Mouse (Mus musculus) kidney, postnatal 36 days (tissue): ENCODE measurements around the gene Mep1a.
A peak's percentile ranks its signal among the peaks of the same experiment; 100 is the strongest.

Experiments
- DNase-seq, 2 experiments: peaks; one replicate each; pipeline ENCODE4 v3.0.0; 2021 to 2022; ENCODE audit warnings: mixed read lengths in 2 of 2

Gene Mep1a

DNA sequence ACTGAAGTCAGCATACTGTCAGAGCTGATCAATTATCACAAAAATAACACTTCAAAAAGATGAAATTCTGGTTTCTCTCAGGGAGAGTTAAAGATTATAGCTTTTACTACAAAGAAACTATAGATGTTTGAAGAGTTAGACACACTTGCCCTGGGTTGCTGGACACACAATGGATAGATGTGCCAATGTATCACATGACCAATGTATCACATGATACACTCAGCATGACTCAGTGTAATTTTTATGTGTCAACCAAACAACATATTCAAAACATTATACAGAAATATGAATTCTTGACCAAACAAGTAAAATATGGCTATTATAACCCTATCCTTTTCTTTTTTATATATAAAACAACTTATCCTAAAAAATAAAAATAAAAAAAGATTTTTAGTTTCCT is 25.0 kb downstream of the Mep1a start:
- no peak for DNase-seq

DNA sequence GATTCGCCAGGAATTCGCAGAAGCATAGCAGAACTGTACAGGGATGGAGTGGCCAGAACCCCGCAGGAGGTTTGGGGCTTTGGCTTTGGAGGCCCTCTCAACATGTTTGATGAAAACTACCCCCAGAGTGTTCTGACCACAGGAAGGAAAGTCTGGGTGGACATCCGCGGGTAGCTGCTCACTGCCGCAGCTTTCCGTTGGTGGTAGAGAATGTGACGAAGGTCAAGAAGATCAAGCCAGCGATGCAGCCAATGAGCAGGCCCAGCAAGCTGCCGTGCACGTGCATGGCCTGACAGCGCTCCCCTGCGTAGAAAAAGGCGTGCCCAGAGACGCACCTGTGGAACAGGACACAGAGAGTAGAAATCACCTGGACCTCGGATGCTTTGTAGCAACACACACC is 27.8 kb downstream of the Mep1a start:
- no peak for DNase-seq

DNA sequence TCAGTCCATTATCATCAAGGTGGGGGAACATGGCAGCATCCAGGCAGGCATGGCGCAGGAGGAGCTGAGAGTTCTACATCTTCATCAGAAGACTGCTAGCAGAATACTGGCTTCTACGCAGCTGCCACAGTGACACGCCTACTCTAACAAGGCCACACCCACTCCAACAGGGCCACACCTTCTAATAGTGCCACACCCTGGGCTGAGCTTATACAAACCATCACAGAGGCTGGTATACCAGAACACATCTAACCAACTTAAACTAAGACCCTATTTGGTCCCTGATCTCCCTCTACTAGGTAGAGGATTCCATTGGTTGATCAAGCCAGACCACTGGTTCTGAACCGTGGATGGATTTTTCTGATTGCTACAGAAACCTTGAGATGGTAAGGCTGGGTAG is 30.1 kb downstream of the Mep1a start:
- no peak for DNase-seq

DNA sequence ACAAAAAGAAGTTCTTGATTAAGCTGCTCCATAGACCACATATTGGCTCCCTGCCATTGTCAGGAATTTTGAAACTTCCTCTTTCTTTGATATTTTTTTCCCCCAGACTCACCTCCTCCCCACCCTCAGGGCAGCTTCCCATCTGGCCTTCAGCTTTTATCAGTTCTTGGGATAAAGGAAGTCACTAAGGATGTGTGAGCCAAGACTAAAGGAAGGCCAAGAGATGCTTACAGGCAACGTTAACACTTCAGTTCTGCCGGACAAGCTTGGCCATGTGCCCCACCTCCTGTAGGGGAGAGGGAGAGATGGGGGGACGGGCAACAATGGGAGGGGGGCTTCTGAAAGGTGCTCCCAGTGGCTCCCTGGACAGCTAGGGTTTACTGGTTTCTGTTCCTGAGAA is 32.6 kb downstream of the Mep1a start:
- no peak for DNase-seq

DNA sequence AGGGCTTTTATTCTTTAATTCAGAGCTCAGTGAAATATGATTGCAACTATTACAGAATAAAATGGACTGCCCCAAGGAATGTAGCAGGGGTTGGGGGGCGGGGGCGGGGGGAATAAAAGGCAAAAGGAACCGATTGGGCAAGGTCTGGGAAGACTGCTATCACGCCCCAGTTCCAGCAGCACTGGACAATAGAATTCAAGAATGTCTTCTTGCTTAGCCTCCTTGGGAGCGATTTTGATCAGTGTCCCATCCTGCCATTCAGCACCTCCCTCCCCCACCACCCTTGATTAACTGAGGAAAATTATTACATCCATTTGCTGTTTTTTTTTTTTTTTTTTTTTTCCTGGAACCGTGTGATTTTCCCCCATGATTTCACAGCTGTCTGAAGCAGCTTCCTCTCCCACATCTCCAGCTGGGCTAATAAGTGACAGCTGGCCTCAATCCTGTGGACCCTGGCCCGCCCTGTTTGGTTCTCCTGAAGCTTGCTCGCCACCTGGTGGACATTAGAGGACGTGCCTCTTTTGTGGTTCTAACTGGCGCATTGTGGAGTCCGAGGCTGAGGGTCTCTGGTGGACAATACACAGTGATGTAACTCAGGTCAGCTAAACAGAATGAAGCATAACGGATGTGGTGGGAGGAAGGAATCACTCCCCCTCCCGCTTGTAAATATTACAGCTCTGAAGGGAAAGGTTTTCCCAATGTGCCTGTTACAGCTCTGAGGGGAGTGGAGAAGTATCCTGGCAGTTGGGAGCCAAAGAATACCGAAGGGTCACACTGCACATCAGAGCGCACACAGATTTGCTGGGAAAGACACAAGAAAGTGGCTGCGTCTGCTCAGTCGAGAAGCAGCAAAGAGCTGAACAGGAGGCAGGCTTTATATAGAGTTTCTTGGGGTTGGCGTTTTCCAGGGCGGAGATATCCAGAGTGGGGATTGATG is 42.1 kb downstream of the Mep1a start:
- DNase-seq = peak; percentile 83 to 89

DNA sequence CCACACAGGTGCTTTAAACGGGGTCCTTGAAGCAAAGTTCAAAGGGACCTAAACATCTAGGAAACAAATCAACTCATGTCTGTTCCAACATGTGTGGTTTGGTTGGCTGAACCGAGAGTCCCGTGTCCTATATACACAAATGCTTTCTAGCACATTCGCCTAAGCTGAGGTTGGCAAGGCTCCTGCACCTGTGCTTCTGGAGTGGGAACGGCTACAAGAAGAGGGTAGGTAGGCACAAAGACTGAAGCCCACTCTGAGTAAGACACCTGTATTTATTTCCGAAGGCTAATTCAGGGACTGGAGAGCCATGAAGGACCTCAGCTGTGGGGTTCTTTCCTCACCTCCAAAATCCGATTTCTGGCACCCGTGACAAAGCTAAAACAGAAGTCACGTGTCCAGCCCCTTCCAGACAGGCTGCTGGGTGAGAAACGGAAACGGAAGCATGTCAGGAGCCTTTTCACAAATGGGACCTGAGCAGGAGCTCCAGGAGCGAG is 42.8 kb downstream of the Mep1a start:
- DNase-seq = peak; percentile 21 to 28

DNA sequence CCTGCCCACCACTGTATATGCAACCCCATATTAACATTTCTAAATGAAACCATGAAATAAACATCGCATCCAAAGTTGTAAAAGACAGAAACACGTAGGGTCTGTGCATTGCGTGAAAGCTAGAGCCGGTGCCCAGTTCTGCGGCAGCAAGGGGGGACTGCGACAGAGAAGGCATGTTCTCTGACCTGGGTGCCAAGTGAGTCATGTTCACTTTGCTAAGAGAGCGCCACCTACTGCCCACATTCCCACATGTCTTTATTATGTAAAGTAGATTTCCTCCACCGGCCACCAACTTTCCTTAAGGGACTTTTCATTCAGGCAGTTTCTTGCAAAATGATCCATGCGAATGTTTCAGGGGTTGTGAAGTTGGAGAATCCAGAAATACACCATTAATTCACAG is 44.0 kb downstream of the Mep1a start:
- DNase-seq = peak; percentile 86 to 93

DNA sequence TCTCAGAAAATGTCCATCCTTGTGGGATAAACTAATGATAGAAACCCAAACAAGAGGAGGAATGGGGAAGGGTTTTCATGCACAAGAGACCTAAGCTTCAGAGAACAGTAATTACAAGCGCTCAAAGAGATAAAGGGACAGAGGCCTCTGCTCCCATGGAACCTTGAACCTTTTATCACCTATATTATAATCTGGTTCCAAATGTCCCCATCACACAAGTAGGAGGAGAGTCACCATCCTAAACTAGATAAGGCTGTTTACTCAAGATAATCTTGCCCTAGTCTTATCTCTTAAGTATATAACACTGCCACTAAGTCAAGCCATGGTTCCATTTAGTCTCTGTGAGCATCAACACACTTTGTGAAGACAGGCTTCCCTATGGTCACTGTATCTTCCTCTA is 51.4 kb downstream of the Mep1a start:
- no peak for DNase-seq

DNA sequence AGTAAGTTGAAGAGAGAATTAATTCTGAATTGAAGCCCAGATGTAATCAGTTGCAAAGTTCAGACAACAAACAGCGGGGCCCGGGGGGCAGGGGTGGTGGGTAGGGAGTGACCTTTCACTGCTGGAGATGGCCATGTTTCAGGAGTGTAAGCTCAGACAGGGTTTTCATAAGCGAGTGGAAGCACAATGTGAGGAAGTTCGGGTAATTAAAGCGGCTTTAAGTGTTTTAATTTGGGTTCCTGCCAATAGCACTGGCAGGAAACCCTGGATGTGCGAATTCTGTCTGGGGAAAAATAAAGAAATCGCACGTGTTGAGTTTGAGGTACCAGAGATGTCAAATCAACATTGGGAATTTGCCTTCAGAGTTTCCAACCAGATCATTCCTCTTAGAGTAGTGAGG is 68.1 kb downstream of the Mep1a start:
- no peak for DNase-seq

DNA sequence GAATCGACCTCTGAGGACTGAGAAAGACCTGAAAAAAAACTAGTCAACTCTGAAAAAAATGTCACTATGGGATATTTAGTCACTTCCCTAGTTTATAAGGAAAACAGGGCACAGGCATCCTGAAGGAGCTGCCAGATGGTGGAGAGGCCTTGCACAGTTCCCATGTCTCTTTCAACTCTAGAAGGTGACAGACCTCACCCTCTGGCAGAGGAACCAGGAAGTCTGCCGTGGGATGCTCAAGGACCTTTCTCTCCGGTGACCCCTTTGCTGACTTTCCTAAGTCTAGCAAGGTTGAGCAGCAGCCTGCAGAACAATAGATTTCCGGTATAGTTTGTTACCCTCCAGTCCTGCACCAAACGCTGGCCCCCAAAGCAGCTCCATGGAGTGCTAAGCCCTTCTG is 70.9 kb downstream of the Mep1a start:
- peak; percentile 32 to 34 for DNase-seq
